Mouse (Mus musculus): ENCODE measurements at regions not wholly inside any gene's neighbourhood (a gene's known extent, or its start where the extent isn't known, plus 50 kb on each side); places are given as distances from the start of the nearest gene placed in this dataset.
A peak's percentile ranks its signal among the peaks of the same experiment; 100 is the strongest.

DNA sequence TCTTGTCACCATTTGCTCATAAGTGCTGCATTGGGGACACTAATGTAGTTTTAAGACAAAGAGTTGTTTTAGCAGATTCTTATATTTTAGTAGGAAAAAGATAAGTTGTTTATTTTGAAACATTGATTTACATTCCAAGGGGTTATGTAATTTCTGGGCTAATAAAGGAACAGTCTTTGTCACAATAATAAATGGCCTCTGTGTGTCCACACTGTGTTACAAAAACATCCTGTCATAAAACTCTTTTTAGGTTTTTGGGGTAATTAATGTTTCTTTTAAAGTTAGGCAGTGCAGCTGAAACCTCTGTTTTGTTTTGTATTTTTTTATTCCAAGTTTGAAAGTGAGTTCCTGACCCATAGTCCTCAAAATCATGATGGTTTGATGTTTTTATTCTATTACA, 210.4 kb upstream of the Col3a1 start:
- Histone ChIP-seq H3K79me3 (ENCODE audit: low read depth) (no peaks in the 10 kb centered on the region), H3K4me3 (ENCODE audit: insufficient read depth, poor library complexity, severe bottlenecking) (no peak overlapping the region), H3ac (ENCODE audit: control insufficient read depth, insufficient read length, low read depth) (no peak overlapping the region), H3K36me3 (ENCODE audit: control insufficient read depth, insufficient read depth) (no peaks in the 10 kb centered on the region), H3K27me3 (ENCODE audit: control insufficient read depth, insufficient read depth, insufficient read length) (no peaks in the 10 kb centered on the region), H3K79me2 (ENCODE audit: control insufficient read depth, insufficient read depth) (no peaks in the 10 kb centered on the region)
- TF ChIP-seq MAX (IDR thresholded peaks at IDR 0.05), result no peak
- TF ChIP-seq MYOD1 (IDR thresholded peaks at IDR 0.05; ENCODE audit: control insufficient read depth, insufficient read length, low read depth), result no peak
- no peak for TF ChIP-seq MYOG (IDR thresholded peaks at IDR 0.05; ENCODE audit: control insufficient read depth, extremely low read depth, insufficient read length)
- TF ChIP-seq CTCF (IDR thresholded peaks at IDR 0.05; ENCODE audit: control insufficient read depth, insufficient read depth, insufficient read length), result no peak
- no peak for TF ChIP-seq FOSL1 (IDR thresholded peaks at IDR 0.05; ENCODE audit: insufficient read depth, low read length, poor library complexity, severe bottlenecking)
- TF ChIP-seq CEBPB (IDR thresholded peaks at IDR 0.05; ENCODE audit: low read depth), result no peak
- no peak for TF ChIP-seq USF1 (IDR thresholded peaks at IDR 0.05; ENCODE audit: low read depth)

DNA sequence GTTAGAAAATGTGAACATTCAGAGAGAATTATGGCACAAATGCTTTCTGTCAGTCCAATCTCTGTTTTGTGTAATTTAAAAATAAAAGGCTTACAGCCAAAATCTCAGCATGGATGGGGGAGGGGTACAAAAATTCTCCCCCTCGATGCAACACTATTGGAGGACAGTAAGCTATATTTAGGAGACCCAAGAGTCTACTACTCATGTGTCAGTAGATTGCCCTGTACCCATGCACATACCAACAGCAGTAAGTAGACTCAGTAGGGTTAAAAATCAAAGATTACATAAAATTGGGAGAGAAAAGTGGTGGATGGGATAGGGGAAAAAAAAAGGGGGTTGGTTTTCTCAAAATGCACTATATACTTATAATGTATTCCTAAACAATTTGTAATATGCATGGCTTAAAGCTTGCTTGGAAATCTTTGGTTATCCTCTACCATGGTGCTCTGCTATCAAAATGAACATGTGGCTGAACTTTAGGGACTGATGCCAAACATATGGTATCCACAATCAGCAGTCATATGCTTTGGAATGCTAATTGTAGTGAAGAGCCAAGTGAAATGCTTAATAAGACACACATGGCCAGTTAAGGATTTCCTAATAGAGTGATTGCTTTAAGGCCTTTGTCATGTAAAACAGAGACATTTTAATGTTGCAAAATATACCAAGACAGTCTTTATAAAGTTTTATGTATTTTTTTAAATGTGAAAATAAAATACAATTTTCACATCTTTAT, 194.8 kb upstream of the Col3a1 start:
- no peaks in the 10 kb centered on the region for H3K27me3 ChIP-seq (ENCODE audit: control insufficient read depth, insufficient read depth, insufficient read length)
- H3K79me3 ChIP-seq (ENCODE audit: low read depth), result no peaks in the 10 kb centered on the region
- TF ChIP-seq MAX (IDR thresholded peaks at IDR 0.05) (no peak), FOSL1 (IDR thresholded peaks at IDR 0.05; ENCODE audit: insufficient read depth, low read length, poor library complexity, severe bottlenecking) (no peak), CTCF (IDR thresholded peaks at IDR 0.05; ENCODE audit: control insufficient read depth, insufficient read depth, insufficient read length) (no peak), MYOG (IDR thresholded peaks at IDR 0.05; ENCODE audit: control insufficient read depth, extremely low read depth, insufficient read length) (no peak), MYOD1 (IDR thresholded peaks at IDR 0.05; ENCODE audit: control insufficient read depth, insufficient read length, low read depth) (no peak), CEBPB (IDR thresholded peaks at IDR 0.05; ENCODE audit: low read depth) (no peak), USF1 (IDR thresholded peaks at IDR 0.05; ENCODE audit: low read depth) (no peak)
- H3K4me3 ChIP-seq (ENCODE audit: insufficient read depth, poor library complexity, severe bottlenecking), result no peak overlapping the region
- no peak overlapping the region for H3ac ChIP-seq (ENCODE audit: control insufficient read depth, insufficient read length, low read depth)
- no peaks in the 10 kb centered on the region for H3K79me2 ChIP-seq (ENCODE audit: control insufficient read depth, insufficient read depth)
- no peaks in the 10 kb centered on the region for H3K36me3 ChIP-seq (ENCODE audit: control insufficient read depth, insufficient read depth)

DNA sequence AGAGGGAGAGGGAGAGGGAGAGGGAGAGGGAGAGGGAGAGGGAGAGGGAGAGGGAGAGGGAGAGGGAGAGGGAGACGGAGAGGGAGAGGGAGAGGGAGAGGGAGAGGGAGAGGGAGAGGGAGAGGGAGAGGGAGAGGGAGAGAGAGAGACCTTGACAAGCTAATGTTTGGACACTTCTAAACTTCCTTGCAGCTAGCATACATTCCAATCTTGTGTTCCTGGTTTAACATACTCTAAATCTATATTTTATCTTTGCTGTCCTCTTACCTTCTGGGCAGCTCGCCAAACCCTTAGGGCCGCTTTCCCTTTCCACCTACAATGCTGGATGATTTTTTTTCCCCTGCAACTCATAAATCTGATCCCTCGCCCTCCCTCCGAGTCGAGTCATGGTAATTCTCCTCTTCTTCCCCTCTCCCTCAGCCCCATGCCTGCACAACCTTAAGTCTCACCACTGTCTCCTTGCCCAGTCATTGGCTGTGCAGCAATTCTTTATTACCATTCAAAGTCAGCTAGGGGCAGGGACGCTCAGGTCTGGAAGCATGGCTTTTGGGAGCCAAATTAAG, 176.1 kb upstream of the Col3a1 start:
- no peak overlapping the region for H3ac ChIP-seq (ENCODE audit: control insufficient read depth, insufficient read length, low read depth)
- H3K4me3 ChIP-seq (ENCODE audit: insufficient read depth, poor library complexity, severe bottlenecking), result no peak overlapping the region
- no peaks in the 10 kb centered on the region for H3K36me3 ChIP-seq (ENCODE audit: control insufficient read depth, insufficient read depth)
- H3K79me3 ChIP-seq (ENCODE audit: low read depth), result no peaks in the 10 kb centered on the region
- H3K79me2 ChIP-seq (ENCODE audit: control insufficient read depth, insufficient read depth), result no peaks in the 10 kb centered on the region
- TF ChIP-seq CTCF (IDR thresholded peaks at IDR 0.05; ENCODE audit: control insufficient read depth, insufficient read depth, insufficient read length) (no peak), USF1 (IDR thresholded peaks at IDR 0.05; ENCODE audit: low read depth) (no peak), MAX (IDR thresholded peaks at IDR 0.05) (no peak), MYOD1 (IDR thresholded peaks at IDR 0.05; ENCODE audit: control insufficient read depth, insufficient read length, low read depth) (no peak), FOSL1 (IDR thresholded peaks at IDR 0.05; ENCODE audit: insufficient read depth, low read length, poor library complexity, severe bottlenecking) (no peak), CEBPB (IDR thresholded peaks at IDR 0.05; ENCODE audit: low read depth) (no peak), MYOG (IDR thresholded peaks at IDR 0.05; ENCODE audit: control insufficient read depth, extremely low read depth, insufficient read length) (no peak)
- no peaks in the 10 kb centered on the region for H3K27me3 ChIP-seq (ENCODE audit: control insufficient read depth, insufficient read depth, insufficient read length)

DNA sequence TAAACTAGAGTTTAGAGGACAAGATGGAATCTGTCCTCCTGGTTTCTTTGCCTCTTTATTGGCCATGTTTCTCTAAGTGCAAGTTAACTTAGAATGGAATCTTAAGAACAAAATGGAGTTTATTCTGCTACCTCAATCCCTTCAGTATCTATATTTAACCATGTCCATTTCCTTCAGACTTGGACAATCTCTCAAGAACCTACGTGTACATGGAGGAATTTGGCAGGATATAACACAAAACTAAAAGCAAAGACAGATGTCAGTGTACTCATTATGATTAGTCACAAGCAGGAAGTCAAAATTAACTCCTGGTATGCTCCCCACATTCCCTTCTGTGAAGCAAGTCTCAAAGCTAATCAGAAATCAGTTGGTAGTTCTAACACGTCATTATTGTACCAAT, 164.3 kb upstream of the Col3a1 start:
- Histone ChIP-seq H3K79me3 (ENCODE audit: low read depth) (no peaks in the 10 kb centered on the region), H3K4me3 (ENCODE audit: insufficient read depth, poor library complexity, severe bottlenecking) (no peak overlapping the region), H3K27me3 (ENCODE audit: control insufficient read depth, insufficient read depth, insufficient read length) (no peaks in the 10 kb centered on the region), H3K79me2 (ENCODE audit: control insufficient read depth, insufficient read depth) (no peaks in the 10 kb centered on the region), H3K36me3 (ENCODE audit: control insufficient read depth, insufficient read depth) (no peaks in the 10 kb centered on the region), H3ac (ENCODE audit: control insufficient read depth, insufficient read length, low read depth) (no peak overlapping the region)
- TF ChIP-seq USF1 (IDR thresholded peaks at IDR 0.05; ENCODE audit: low read depth), result no peak
- TF ChIP-seq MAX (IDR thresholded peaks at IDR 0.05), result no peak
- no peak for TF ChIP-seq MYOD1 (IDR thresholded peaks at IDR 0.05; ENCODE audit: control insufficient read depth, insufficient read length, low read depth)
- no peak for TF ChIP-seq CEBPB (IDR thresholded peaks at IDR 0.05; ENCODE audit: low read depth)
- TF ChIP-seq CTCF (IDR thresholded peaks at IDR 0.05; ENCODE audit: control insufficient read depth, insufficient read depth, insufficient read length), result no peak
- no peak for TF ChIP-seq FOSL1 (IDR thresholded peaks at IDR 0.05; ENCODE audit: insufficient read depth, low read length, poor library complexity, severe bottlenecking)
- no peak for TF ChIP-seq MYOG (IDR thresholded peaks at IDR 0.05; ENCODE audit: control insufficient read depth, extremely low read depth, insufficient read length)

DNA sequence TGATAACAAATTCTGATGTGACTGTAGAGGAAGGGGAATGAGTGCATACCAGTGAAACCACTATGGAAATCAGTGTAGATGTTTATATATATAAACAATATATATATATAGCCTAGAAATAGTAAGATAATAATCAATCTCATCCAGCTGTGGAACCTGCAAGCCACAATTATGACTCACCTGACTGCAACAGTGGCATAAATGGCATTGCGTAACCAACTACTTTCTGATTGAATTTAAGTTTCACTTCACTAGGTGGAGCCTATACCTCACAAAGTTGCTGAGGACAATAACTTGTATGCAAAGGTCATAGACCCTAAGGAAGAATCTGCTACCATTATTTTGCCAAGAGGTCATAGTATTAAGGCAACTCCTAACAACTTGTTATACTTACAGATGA, 129.7 kb upstream of the Col3a1 start:
- Histone ChIP-seq H3K4me3 (ENCODE audit: insufficient read depth, poor library complexity, severe bottlenecking) (no peak overlapping the region), H3K27me3 (ENCODE audit: control insufficient read depth, insufficient read depth, insufficient read length) (no peaks in the 10 kb centered on the region), H3ac (ENCODE audit: control insufficient read depth, insufficient read length, low read depth) (no peak overlapping the region), H3K79me2 (ENCODE audit: control insufficient read depth, insufficient read depth) (no peaks in the 10 kb centered on the region), H3K36me3 (ENCODE audit: control insufficient read depth, insufficient read depth) (no peaks in the 10 kb centered on the region), H3K79me3 (ENCODE audit: low read depth) (no peaks in the 10 kb centered on the region)
- TF ChIP-seq CEBPB (IDR thresholded peaks at IDR 0.05; ENCODE audit: low read depth), result peak; percentile 56
- TF ChIP-seq CTCF (IDR thresholded peaks at IDR 0.05; ENCODE audit: control insufficient read depth, insufficient read depth, insufficient read length), result no peak

All from C2C12 (cell line).